Mouse (Mus musculus) Patski (cell line): ENCODE results near the gene Pptc7. TPM values are rescaled to one million over a fixed set of nuclear protein-coding genes. Genes with fewer than 3 reads are reported as not detected.

Experiments used
- ATAC-seq: fragments of 100-300 bp; one replicate; pipeline ENCODE4 v1.8.0; 2021
- CTCF ChIA-PET: fragments of 350-600 bp; sonication (Branson Sonifier 250); formaldehyde crosslinking; loops from one replicate; lab custom pipeline; 2022; ENCODE audit warnings: inconsistent platforms; lab: Charles Lee
- POLR2A ChIA-PET: fragments of 350-600 bp; sonication (Branson Sonifier 250); formaldehyde crosslinking; loops from one replicate; lab custom pipeline; 2022; ENCODE audit warnings: antibody characterized with exemption, inconsistent platforms; lab: Charles Lee
- DNase-seq: peaks from one replicate; pipeline ENCODE4 v3.0.0-alpha.2; 2011; ENCODE audit warnings: low read depth, low spot score
- H3K27me3 ChIP-seq: fragments of 371-371 bp; one replicate; pipeline ENCODE4 v1.5.1; 2021
- CTCF ChIP-seq: fragments of 100-300 bp; IDR thresholded peaks from one replicate; pipeline ENCODE4 v1.5.1; 2021
- in situ Hi-C: fragments of 300-500 bp; cut with MboI; formaldehyde crosslinking; loops from 3 replicates; pipeline ENCODE4 v1.11.1; 2018; ENCODE audit warnings: low pct_unique_long_range_greater_than_20kb, mixed read lengths
- polyA plus RNA-seq: library from polyadenylated mRNA; unstranded; gene quantifications from one replicate; pipeline ENCODE4 v1.2.3, GENCODE M21; 2021

Gene Pptc7
- polyA plus RNA-seq, 1 experiment from 2014 or later = 31.1 TPM

- ChIA-PET CTCF (no interaction called here), POLR2A (interaction anchor here (0.6 kb wide), 1 partner anchor 111 kb away, joined by 4 read pairs; no protein-coding TSS in a partner anchor)
- ATAC-seq (no peak), DNase-seq (no peak)
- no peaks in the 10 kb centered on the region for H3K27me3 ChIP-seq
- in situ Hi-C loops = no loop called here
- TF ChIP-seq CTCF = no peak
These were observed 37.5 kb upstream of the Pptc7 start for GRCm38 (mm10) chr5:122246547-122247167.

- CTCF ChIA-PET = no interaction called here
- no peak for DNase-seq
- POLR2A ChIA-PET = no interaction called here
- TF ChIP-seq CTCF = no peak
- no peak for ATAC-seq
- no peaks in the 10 kb centered on the region for H3K27me3 ChIP-seq
- in situ Hi-C loops = no loop called here
These were observed 36.6 kb upstream of the Pptc7 start for GRCm38 (mm10) chr5:122247529-122247928.

- ChIA-PET CTCF (no interaction called here), POLR2A (no interaction called here)
- DNase-seq = no peak
- H3K27me3 ChIP-seq = no peaks in the 10 kb centered on the region
- no peak for ATAC-seq
- TF ChIP-seq CTCF = no peak
- in situ Hi-C loops = no loop called here
These were observed 36.2 kb upstream of the Pptc7 start for GRCm38 (mm10) chr5:122247934-122248333.

GRCm38 (mm10) chr5:122249281-122249680, 34.9 kb upstream of the Pptc7 start:
- in situ Hi-C loops = no loop called here
- no peaks in the 10 kb centered on the region for H3K27me3 ChIP-seq
- no peak for ATAC-seq
- POLR2A ChIA-PET = interaction anchor here (1.3 kb wide), 1 partner anchor 9 kb away, joined by 4 read pairs; no protein-coding TSS in a partner anchor
- no peak for TF ChIP-seq CTCF
- CTCF ChIA-PET = no interaction called here
- DNase-seq = no peak

- TF ChIP-seq CTCF = no peak
- no peak for DNase-seq
- ChIA-PET POLR2A (no interaction called here), CTCF (interaction anchor here (0.9 to 1.1 kb wide), 3 partner anchors 9 to 127 kb away, joined by 3 to 5 read pairs (median 3); partner anchors contain the start of gene Tctn1)
- in situ Hi-C loops = no loop called here
- H3K27me3 ChIP-seq = no peaks in the 10 kb centered on the region
- no peak for ATAC-seq
These were observed 32.1 kb upstream of the Pptc7 start for GRCm38 (mm10) chr5:122251895-122252606.

GRCm38 (mm10) chr5:122258027-122258741, 26.0 kb upstream of the Pptc7 start:
- ATAC-seq (no peak), DNase-seq (no peak)
- no peaks in the 10 kb centered on the region for H3K27me3 ChIP-seq
- in situ Hi-C loops = loop anchor here (5.0 kb wide), 1 partner anchor 126 kb away; no protein-coding TSS in a partner anchor
- POLR2A ChIA-PET = interaction anchor here (0.5 kb wide), 1 partner anchor 203 kb away, joined by 4 read pairs; no protein-coding TSS in a partner anchor
- CTCF ChIA-PET = no interaction called here
- no peak for TF ChIP-seq CTCF

GRCm38 (mm10) chr5:122262104-122262503, 22.1 kb upstream of the Pptc7 start:
- ATAC-seq (no peak), DNase-seq (no peak)
- ChIA-PET CTCF (interaction anchor here (2.0 to 7.2 kb wide), 3 partner anchors 83 to 131 kb away, joined by 4 to 90 read pairs (median 12); no protein-coding TSS in a partner anchor), POLR2A (no interaction called here)
- no peak for TF ChIP-seq CTCF
- no peaks in the 10 kb centered on the region for H3K27me3 ChIP-seq
- in situ Hi-C loops = no loop called here

GRCm38 (mm10) chr5:122263933-122264905, 19.9 kb upstream of the Pptc7 start, which contains the start of gene Tctn1:
Gene Tctn1, minus strand, starts transcription at chr5:122264460.
- peak; percentile 71 for DNase-seq
- H3K27me3 ChIP-seq = no peaks in the 10 kb centered on the region
- ChIA-PET CTCF (interaction anchor here (0.9 to 7.2 kb wide), 7 partner anchors 12 to 364 kb away, joined by 3 to 90 read pairs (median 3); no protein-coding TSS in a partner anchor), POLR2A (interaction anchor here (1.4 kb wide), 1 partner anchor 81 kb away, joined by 3 read pairs; no protein-coding TSS in a partner anchor)
- no peak for TF ChIP-seq CTCF
- ATAC-seq = peak; percentile 84
- in situ Hi-C loops = no loop called here

- ATAC-seq (no peak), DNase-seq (no peak)
- POLR2A ChIA-PET = no interaction called here
- CTCF ChIA-PET = interaction anchor here (7.2 kb wide), 1 partner anchor 80 kb away, joined by 90 read pairs; no protein-coding TSS in a partner anchor
- no peaks in the 10 kb centered on the region for H3K27me3 ChIP-seq
- peak; percentile 75 for TF ChIP-seq CTCF
- in situ Hi-C loops = loop anchor here (5.0 kb wide), 1 partner anchor 82 kb away; no protein-coding TSS in a partner anchor
These were observed 19.0 kb upstream of the Pptc7 start for GRCm38 (mm10) chr5:122265187-122265586.
